Mouse (Mus musculus) E14TG2a.4 (cell line): ENCODE data around the gene Atp5g2.
"Not testable (repeated sequence)": the region's sequence is repeated elsewhere in the genome, so short reads cannot be mapped to it uniquely, and the experiment has no call there.

Experiments
- CTCF ChIP-seq: conservative IDR thresholded peaks from 2 replicates; pipeline ENCODE4 v1.5.1; 2014; ENCODE audit warnings: low read length
- NANOG ChIP-seq: IDR thresholded peaks from 2 replicates; pipeline ENCODE4 v1.6.1; 2014; ENCODE audit warnings: borderline replicate concordance, low read length, mixed read lengths
- POU5F1 ChIP-seq: IDR thresholded peaks from 2 replicates; pipeline ENCODE4 v1.6.1; 2014; ENCODE audit warnings: low read length, borderline replicate concordance

DNA sequence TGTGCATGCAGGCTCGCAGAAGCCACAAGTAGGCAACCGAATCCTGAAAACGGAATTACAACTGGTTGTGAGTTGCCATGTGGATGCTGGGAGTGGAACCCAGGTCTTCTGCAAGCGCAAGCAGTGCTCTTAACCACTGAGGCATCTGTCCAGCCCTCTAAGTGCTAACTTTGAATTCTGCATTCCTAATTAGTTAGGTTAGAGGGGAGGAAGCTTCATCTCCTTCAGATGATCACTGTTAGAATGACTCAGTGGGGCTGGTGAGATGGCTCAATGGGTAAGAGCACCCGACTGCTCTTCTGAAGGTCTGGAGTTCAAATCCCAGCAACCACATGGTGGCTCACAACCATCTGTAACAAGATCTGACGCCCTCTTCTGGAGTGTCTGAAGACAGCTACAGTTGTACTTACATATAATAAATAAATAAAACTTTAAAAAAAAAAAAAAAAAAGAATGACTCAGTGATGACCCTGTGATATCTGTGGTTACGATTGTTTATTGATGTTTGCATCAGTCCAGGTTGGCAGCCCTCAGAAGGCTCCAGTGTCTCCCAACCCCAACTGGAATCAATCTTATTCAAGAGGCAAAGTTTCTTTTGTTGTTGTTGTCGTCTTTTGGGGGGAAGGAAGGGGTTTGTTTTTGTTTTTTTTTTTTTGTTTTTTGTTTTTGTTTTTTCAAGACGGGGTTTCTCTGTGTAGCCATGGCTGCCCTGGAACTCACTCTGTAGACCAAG, 20.1 kb downstream of the Atp5g2 start:
- not testable (repeated sequence) for TF ChIP-seq CTCF, NANOG, POU5F1
